Mouse (Mus musculus) ES-E14 (cell line): Measurements from ENCODE around the gene Jph3. TPM values are rescaled to one million over a fixed set of nuclear protein-coding genes. Genes with fewer than 3 reads are reported as not detected.

ENCODE experiments used
- DNase-seq: peaks from one replicate; pipeline ENCODE4 v3.0.0-alpha.2; 2013; ENCODE audit warnings: low read depth, low spot score
- H3K27ac ChIP-seq: 2 replicates; pipeline ENCODE4 v1.5.1; 2012; ENCODE audit warnings: low read depth, mild to moderate bottlenecking, low read length, moderate library complexity, mixed read lengths; ENCODE audit not compliant: poor library complexity, insufficient read depth, severe bottlenecking
- H3K36me3 ChIP-seq: 2 replicates; pipeline ENCODE4 v1.6.1; 2012; ENCODE audit warnings: mild to moderate bottlenecking, low read length, moderate library complexity, mixed read lengths; ENCODE audit not compliant: control insufficient read depth, poor library complexity, insufficient read depth, severe bottlenecking
- H3K4me1 ChIP-seq, 2 experiments: fragments of 150-350 bp in 1 of 2; sonication (generic) in 1 of 2; 2 replicates each; pipeline ENCODE4 v1.6.1; 2012; ENCODE audit warnings: low read length in 2 of 2, mild to moderate bottlenecking in 1 of 2, mixed read lengths in 1 of 2; ENCODE audit not compliant: control insufficient read depth in 2 of 2, insufficient read depth in 2 of 2, poor library complexity in 1 of 2
- H3K4me3 ChIP-seq, 2 experiments: fragments of 150-350 bp in 1 of 2; sonication (generic) in 1 of 2; 2 replicates each; pipeline ENCODE4 v1.5.1; 2012; ENCODE audit warnings: low read length in 2 of 2, low read depth in 1 of 2, mild to moderate bottlenecking in 1 of 2, mixed read lengths in 1 of 2; ENCODE audit not compliant: insufficient read depth in 1 of 2, poor library complexity in 1 of 2, severe bottlenecking in 1 of 2
- H3K9ac ChIP-seq: 2 replicates; pipeline ENCODE4 v1.6.1; 2012; ENCODE audit warnings: low read depth, mild to moderate bottlenecking, low read length, mixed read lengths; ENCODE audit not compliant: poor library complexity, insufficient read depth, severe bottlenecking
- H3K9me3 ChIP-seq: fragments of 150-350 bp; sonication (generic); 2 replicates; pipeline ENCODE4 v1.6.1; 2012; ENCODE audit warnings: low read depth, mild to moderate bottlenecking, low read length; ENCODE audit not compliant: control insufficient read depth, insufficient read depth
- CHD2 ChIP-seq: IDR thresholded peaks from 2 replicates; pipeline ENCODE4 v1.6.1; 2014; ENCODE audit warnings: mild to moderate bottlenecking, low read depth, low read length, inconsistent platforms
- HCFC1 ChIP-seq: IDR thresholded peaks from 2 replicates; pipeline ENCODE4 v1.6.1; 2012; ENCODE audit warnings: low read length, inconsistent platforms, borderline replicate concordance; ENCODE audit not compliant: insufficient read depth
- MAFK ChIP-seq: IDR thresholded peaks from 2 replicates; pipeline ENCODE4 v1.6.1; 2014; ENCODE audit warnings: mild to moderate bottlenecking, low read depth, low read length, inconsistent platforms; ENCODE audit not compliant: insufficient read depth
- ZC3H11A ChIP-seq: IDR thresholded peaks from 2 replicates; pipeline ENCODE4 v1.6.1; 2012; ENCODE audit warnings: low read depth, mild to moderate bottlenecking, inconsistent platforms, low read length, borderline replicate concordance
- ZNF384 ChIP-seq: IDR thresholded peaks from 2 replicates; pipeline ENCODE4 v1.6.1; 2012; ENCODE audit warnings: low read depth, low read length, inconsistent platforms
- in situ Hi-C, 2 experiments: fragments of 600-800 bp; cut with MboI; formaldehyde crosslinking; loops; one replicate each; pipeline ENCODE4 v1.15.1; 2025; ENCODE audit warnings: low sequenced_read_pairs in 2 of 2, inconsistent platforms in 1 of 2; ENCODE audit not compliant: unreplicated experiment in 2 of 2
- total RNA-seq: library from RNA; depleted of rRNA; stranded (reverse); fragments of 300-350 nt; gene quantifications from 2 replicates; pipeline ENCODE4 v1.2.3, GENCODE M21; 2012

Jph3 gene
- total RNA-seq, 1 experiment: 0.76 TPM

DNA sequence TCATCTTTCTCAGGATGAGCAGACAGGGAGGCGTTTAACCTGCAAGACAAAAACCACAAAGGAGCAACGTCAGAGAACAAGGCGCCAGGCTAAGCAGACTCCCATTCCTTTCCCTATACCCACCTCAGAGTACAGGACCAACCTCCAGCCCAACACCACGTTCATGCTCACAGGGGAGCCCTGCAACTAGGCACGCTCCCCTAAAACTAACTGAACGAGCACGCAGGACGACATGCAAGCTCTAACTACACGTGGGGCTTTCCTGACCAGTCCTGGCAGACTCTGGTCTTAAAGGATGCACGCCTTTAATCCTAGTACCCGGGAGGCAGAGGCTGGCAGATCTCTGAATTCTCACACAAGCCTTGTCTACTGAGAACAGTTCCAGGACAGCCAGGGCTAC is 91.9 kb downstream of the Jph3 start:
- no peaks in the 10 kb centered on the region for H3K9me3 ChIP-seq

DNA sequence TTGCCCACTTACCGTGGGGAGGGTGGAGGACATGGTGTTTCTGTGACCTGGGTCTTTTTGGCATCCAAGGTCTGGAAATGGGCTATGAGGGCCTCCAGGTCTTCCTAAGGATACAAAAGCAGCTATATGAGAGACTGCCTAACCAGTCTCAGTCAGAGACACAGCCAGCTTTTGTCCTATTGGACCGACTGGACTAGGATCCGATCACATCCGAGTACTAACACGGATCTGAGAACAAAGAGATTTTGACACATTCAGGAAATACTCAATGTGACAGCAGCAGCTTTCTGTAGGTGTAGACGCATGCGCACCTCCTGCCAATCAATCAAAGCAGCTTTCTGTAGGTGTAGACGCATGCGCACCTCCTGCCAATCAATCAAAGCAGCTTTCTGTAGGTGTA is 92.3 kb downstream of the Jph3 start:
- Histone ChIP-seq H3K4me1 (no peaks in the 10 kb centered on the region; a peak in 1 of 4 replicates), H3K36me3 (peaks cover 25% of the 10 kb centered on the region), H3K27ac (no peak overlapping the region), H3K9ac (peak overlapping the region; percentile 4; the same call in 1 of the 2 replicates), H3K9me3 (no peaks in the 10 kb centered on the region), H3K4me3 (peak overlapping the region; percentile 31 to 45)
- no peak for TF ChIP-seq HCFC1
- TF ChIP-seq MAFK: no peak
- TF ChIP-seq ZNF384: no peak
- no peak for TF ChIP-seq ZC3H11A
- peak; percentile 40 for DNase-seq
- in situ Hi-C loops: no loop called here

More for the DNA sequence above, 91.9 kb downstream of the Jph3 start:
- H3K4me1 ChIP-seq: no peaks in the 10 kb centered on the region; a peak in 1 of 4 replicates
- in situ Hi-C loops: no loop called here
- DNase-seq: no peak
- peak overlapping the region; percentile 31 to 45; a peak in 2 of 4 replicates for H3K4me3 ChIP-seq
- H3K36me3 ChIP-seq: peaks cover 25% of the 10 kb centered on the region
- peak overlapping the region; percentile 4; the same call in 1 of the 2 replicates for H3K9ac ChIP-seq
- H3K27ac ChIP-seq: no peak overlapping the region
- TF ChIP-seq MAFK (no peak), CHD2 (no peak), ZNF384 (no peak), ZC3H11A (no peak), HCFC1 (no peak)

DNA sequence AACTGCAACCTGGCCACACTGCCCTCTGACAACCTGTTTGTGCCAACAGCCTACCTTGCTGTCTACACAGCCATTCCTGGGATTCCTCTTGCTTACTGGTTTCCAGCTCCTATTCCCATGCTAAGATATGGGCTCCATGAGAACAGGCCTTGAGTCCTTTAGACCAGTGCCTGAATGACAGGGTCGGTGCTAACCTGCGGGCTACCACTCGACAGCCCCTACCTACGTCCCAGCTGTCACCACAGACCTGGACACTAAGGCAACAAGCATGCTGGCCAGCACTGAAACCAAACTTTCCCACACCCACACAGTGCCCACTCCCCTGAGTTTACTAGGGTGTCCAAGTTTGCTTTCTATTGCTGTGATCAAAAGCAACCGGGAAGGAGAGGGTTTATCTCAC is 98.3 kb downstream of the Jph3 start:
- Histone ChIP-seq H3K9ac (peak overlapping the region; percentile 93; the same call in 1 of the 2 replicates), H3K36me3 (0 out of 2 replicates have a peak, but pooled peaks cover 4% of the 10 kb centered on the region), H3K9me3 (no peaks in the 10 kb centered on the region), H3K4me1 (peaks cover 0 to 9% of the 10 kb centered on the region in 2 experiments; a peak in 2 of 4 replicates), H3K4me3 (no peak overlapping the region), H3K27ac (no peak overlapping the region)
- in situ Hi-C loops: no loop called here
- DNase-seq: no peak
- no peak for TF ChIP-seq MAFK
- TF ChIP-seq HCFC1: no peak
- TF ChIP-seq CHD2: no peak
- TF ChIP-seq ZNF384: no peak
- no peak for TF ChIP-seq ZC3H11A

DNA sequence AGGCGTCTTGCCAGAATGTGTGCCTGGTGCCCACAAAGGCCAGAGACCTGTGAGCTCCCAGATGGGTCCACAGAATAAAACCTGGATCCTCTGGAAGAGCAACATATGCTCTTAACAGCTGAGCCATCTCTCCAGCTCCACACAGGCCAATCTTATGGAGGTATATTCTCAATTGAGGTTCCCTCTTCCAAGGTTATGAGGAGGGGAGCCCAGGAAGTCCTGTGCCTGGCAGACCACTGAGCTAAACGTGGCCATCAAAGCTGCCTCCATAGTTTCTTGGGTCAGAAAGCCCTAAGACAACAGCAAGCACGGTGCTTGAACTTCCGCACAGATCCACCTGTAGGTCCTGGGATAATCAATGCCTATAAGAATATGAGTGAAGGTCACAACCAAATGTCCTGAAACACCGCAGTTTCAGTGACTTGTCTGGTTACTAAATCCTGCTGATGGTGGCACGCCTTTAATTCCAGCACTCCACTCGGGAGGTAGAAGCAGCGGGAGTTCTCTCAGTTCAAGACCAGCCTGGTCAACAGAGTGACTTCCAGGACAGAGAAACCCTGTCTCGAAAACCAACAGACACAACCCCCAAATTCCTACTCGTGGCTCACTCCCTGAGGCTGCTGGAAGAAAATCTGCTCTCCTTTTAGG is 99.1 kb downstream of the Jph3 start:
- Histone ChIP-seq H3K9ac (peak overlapping the region; percentile 93), H3K4me3 (peak overlapping the region; percentile 77 to 96), H3K9me3 (no peaks in the 10 kb centered on the region), H3K27ac (no peak overlapping the region), H3K36me3 (0 out of 2 replicates have a peak, but pooled peaks cover 4% of the 10 kb centered on the region), H3K4me1 (peaks cover 0 to 9% of the 10 kb centered on the region in 2 experiments; a peak in 2 of 4 replicates)
- TF ChIP-seq MAFK (no peak), CHD2 (no peak), ZNF384 (no peak), HCFC1 (no peak), ZC3H11A (no peak)
- DNase-seq: no peak
- in situ Hi-C loops: no loop called here
